Mouse (Mus musculus) liver, embryonic 14.5 days (tissue): ENCODE data around the gene Klb.

Experiments used
- CTCF ChIP-seq: IDR thresholded peaks from 2 replicates; pipeline ENCODE4 v1.5.1; 2016; ENCODE audit warnings: antibody characterized with exemption, low read depth, control low read depth
- EP300 ChIP-seq: IDR thresholded peaks from 2 replicates; pipeline ENCODE4 v1.6.1; 2016; ENCODE audit warnings: antibody characterized with exemption, low read depth

DNA sequence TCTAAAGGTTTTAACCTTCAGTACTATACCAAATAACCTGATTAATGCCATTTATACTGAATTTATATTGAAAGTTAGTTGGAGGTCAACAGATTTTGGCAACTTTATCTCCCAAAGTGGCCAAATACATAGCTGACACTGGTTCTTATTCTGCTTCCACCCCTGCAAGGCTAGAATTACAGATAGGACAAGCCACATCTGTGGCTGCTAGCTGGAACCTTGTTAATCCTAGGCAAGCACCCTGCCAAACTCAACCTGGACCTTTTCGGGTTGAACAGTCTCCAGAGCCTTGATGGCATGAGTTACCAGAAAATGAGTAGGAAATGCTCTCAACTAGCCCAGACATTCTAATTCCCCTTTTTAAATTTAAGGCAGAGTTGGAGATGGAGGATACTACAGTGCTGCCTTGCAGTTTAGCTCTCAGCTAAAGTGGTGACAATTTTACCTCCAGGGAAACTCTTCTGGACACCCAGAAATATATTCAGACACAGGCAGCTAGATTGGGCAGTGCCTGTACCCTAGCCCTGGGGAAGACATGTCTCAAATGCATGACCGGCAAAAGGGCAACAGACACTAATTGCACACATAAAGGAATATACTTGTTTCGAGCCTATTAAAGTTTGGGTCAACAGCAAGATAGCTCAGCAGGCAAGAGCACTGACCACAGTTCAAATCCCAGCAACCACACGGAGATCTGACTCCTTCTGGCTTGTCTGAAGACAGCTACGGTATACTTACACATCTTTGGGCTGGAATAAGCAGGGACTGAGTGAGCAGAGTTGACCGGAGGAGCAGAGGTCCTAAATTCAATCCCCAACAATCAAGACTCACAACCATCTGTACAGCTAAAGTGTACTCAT lies 39.1 kb downstream of the Klb start:
- TF ChIP-seq CTCF (no peak), EP300 (no peak)
